Mouse (Mus musculus) mouse trophoblast stem cell (cell line): ENCODE measurements around the gene Wdr45.

Experiments used
- in situ Hi-C, 2 experiments: fragments of 300-500 bp; cut with MseI, MboI; formaldehyde crosslinking; loops; 2 replicates in 1 of 2; 3 replicates in 1 of 2; pipeline ENCODE4 v1.15.1; 2025

Gene Wdr45

GRCm38 (mm10) chrX:7714135-7714899, at the start of gene Wdr45:
Gene Wdr45, plus strand, starts transcription at chrX:7714333.
- in situ Hi-C loops: loop anchor here in 1 of 2 experiments (10.0 kb wide), 1 partner anchor 60 kb away; the partner anchor contains the start of gene Prickle3

GRCm38 (mm10) chrX:7664791-7665190, 49.3 kb upstream of the Wdr45 start:
- in situ Hi-C loops: no loop called here

- in situ Hi-C loops: no loop called here
These were observed 48.2 kb upstream of the Wdr45 start for GRCm38 (mm10) chrX:7665739-7666502.

DNA sequence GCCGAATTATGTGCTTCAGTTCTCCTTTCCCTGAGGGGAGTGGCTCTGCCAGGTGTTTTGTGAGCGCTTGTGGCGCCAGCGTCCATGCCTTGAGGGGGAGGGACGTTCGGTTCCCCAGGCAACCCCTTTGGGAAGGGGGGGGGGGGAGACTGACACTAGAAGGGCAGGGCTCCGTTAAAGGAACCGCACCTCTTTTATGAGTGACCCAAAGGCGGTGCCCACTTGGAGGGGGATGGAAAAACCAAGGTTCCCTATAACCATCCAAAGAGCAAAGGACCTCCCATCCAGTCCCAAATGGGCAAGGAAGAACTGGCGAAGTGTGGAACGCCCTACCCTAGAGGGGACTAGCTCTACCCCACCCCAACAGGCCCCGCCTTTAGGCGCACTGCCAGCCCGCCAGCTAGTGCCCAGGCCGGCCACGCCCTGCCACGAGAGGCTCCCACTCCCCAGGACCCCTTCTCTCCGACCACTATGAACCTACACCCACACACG, 43.7 kb upstream of the Wdr45 start:
- in situ Hi-C loops: no loop called here

DNA sequence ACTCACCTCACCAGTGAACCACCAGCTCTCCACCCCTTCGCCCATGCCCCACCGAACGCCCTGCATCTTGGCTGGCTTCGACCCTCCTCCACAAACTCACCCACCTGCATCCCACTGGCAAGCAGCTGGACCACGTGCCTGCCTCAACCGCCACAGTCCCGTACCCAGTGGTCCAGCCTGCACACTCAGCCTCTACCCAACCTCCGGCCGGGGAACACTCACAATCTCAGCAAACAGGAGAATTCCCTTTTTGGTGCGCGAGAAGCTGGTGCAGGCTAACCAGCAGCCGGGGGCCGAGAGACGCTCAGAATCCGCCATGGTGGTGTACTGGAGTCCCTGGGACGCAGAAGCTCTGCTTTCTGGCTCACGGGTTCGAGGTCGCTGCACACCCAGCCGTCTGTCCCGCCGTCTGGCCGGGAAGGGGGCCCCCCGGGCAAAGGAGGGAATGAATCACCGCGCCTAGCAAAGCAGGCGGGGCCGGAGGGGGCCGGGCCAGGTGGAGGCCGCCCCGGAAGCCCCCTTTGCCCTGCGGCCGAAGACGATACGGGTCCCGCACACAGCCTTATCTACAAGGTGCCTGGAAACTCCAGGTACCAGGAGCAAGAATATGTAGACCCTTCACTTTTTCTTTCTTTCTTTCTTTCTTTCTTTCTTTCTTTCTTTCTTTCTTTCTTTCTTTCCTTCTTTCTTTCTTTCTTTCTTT, 43.1 kb upstream of the Wdr45 start, which contains the start of gene Plp2:
TSS of gene Plp2 (minus strand) at position 470 of the 703 bp plus-strand sequence.
- in situ Hi-C loops: no loop called here

DNA sequence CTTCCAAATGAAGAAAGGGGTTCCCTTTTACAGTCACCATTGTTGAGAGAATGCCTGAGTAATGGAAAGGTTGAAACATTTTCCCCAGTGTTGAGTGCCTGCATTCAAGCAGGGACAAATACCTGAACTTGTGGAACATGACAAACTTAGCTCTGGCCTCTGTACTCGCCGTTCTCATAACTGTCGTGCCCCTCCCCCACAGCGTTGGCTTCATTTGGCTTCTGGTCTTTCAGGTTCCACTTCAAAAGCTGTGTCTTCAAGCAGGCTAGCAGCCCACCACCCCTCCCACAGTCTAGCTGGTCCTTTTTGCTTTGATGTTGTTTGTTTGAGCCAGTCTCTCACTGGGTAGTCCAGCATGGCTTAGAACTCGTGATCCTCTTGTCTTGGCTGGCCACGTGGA, 41.4 kb upstream of the Wdr45 start:
- in situ Hi-C loops: no loop called here

GRCm38 (mm10) chrX:7673578-7674281, 40.4 kb upstream of the Wdr45 start:
- in situ Hi-C loops: no loop called here

GRCm38 (mm10) chrX:7674284-7675000, 39.7 kb upstream of the Wdr45 start:
- in situ Hi-C loops: no loop called here

DNA sequence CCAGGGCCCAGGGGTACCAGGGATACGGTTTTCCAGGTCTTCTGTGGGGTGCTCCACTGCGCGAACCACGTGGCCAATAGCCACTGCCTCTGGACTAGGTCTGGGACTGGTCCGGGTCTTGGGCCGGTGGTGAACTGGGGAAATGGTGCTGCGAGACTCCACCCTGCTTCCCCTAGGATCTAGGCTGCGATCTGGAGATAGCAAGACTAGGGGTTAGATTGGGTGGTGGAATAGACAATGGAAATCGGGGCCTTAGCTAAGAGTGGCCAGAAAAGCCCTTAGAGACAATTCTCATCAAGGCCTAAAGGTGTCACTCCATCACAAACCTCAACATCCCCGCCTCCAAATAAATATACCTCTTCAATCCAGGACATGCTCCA, 39.1 kb upstream of the Wdr45 start:
- in situ Hi-C loops: no loop called here

DNA sequence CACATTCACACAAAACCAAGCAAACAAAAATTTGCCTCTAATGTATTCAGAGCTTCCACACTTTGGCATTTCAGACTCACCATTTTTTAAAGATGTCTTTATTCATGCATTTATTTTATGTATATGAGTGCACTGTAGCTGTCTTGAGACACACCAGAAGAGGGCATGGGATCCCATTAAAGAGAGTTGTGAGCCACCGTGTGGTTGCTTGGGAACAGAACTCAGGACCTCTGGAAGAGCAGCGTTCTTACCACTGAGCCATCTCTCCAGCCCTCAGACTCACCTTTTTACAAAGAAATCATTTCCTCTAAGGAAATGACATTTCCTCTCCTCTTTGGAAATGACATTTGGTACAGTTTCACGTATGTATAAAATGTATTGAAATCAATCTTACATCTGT, 35.1 kb upstream of the Wdr45 start:
- in situ Hi-C loops: no loop called here

DNA sequence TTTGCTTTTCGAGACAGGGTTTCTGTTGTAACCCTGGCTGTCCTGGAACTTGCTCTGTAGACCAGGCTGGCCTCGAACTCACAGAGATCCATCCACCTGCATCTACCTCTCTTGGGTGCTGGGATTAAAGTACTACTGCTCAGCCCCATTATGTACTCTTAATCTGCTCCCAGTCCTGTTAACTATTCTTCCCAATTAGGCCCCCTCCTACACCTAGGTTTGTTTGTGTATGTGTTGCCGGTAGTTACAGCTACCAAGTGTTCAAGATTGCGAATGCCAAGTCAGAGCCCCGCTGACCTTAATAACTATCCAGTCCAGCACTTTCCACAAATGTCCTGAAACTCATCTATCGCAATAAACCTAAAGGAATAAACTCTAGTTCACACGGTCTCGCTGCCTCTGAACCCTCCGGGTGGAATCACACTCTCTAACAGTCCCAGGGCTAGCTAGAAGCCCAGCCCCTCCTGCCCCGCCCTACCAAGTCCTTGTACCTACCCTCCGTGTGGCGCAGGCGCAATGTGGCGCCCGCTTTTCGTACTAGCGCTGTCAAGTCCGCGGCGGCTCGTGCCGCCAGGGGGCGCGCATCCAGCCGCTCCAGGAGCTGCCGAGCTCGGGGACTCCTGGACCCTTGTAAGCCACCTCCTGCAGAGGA, 34.6 kb upstream of the Wdr45 start:
- in situ Hi-C loops: no loop called here

GRCm38 (mm10) chrX:7680057-7680412, 34.1 kb upstream of the Wdr45 start:
- in situ Hi-C loops: no loop called here

DNA sequence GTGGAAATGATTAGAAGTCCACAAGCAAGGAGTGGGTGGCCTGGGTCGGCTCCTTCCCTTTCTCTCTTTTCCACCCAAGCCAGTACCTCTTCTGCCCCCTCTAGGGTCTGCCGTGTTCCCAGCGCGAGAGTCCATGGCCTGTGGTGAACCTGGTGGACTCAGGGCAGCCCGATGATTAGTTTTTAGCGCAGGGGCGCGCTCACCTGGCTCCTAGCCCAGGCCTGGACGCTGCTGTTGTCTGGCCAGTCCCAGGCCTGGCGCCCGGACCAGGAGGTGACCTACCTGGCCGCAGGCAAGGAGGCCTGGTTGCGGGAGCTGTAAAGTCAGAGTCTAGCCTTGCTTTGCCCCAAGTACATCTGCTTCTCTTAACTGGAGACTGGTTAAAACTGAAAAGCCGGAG, 33.3 kb upstream of the Wdr45 start, which contains the start of gene Magix:
TSS of gene Magix (minus strand) at position 388 of the 400 bp plus-strand sequence.
- in situ Hi-C loops: no loop called here

GRCm38 (mm10) chrX:7688321-7688720, 25.8 kb upstream of the Wdr45 start:
- in situ Hi-C loops: no loop called here

GRCm38 (mm10) chrX:7690486-7690885, 23.6 kb upstream of the Wdr45 start:
- in situ Hi-C loops: no loop called here

DNA sequence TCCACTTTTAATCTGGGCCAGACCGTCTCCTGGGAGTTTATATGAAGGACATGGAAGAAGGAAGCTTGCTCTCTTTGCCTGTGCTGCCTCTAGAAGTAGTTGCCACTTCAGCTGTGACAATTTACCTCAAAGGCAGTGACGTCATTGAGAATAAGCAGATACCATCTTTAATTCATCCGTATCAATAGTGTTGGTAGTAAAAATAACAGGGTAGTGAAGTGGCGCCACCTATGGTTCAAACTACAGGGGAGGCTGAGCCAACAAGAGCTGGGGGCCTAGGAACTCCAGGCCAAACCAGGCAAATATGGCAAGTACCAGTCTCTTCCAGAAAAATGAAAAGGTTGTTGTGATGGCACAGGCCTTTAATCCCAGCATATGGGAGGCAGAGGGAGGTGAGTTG, 21.3 kb upstream of the Wdr45 start:
- in situ Hi-C loops: no loop called here

GRCm38 (mm10) chrX:7696520-7696919, 17.6 kb upstream of the Wdr45 start:
- in situ Hi-C loops: no loop called here

DNA sequence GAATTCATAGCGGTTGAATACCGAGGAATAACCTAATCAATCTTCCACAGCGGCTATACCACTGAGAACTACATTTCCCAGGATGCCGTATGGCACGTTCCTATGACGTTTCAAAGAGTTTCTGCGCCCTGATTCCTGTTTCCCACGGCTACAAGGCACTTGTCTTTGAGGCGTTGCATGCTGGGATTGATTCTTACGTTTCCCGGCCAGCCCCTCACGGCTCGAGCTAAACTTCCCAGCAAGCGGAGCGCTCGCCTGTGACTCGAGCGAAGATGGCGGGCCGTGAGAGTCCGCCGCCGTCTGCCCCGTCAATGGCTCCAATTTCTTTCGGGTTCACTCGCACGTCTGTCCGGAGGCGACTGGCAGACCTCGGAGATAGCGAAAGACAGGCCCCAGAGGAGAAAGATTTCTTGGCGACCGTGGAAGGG, 17.2 kb upstream of the Wdr45 start, which contains the start of gene Gpkow:
TSS of gene Gpkow (plus strand) at position 178 of the 428 bp plus-strand sequence.
- in situ Hi-C loops: no loop called here

- in situ Hi-C loops: loop anchor here in 1 of 2 experiments (10.0 kb wide), 1 partner anchor 59 kb away; the partner anchor contains the start of gene Prickle3
These were observed 384 bp upstream of the Wdr45 start for GRCm38 (mm10) chrX:7713764-7714134.

- in situ Hi-C loops: loop anchor here in 1 of 2 experiments (10.0 kb wide), 1 partner anchor 61 kb away; the partner anchor contains the start of gene Prickle3
These were observed 1.9 kb downstream of the Wdr45 start for GRCm38 (mm10) chrX:7716058-7716457.
